Mouse (Mus musculus) ES-Bruce4 (cell line): ENCODE data around the gene Wdr59. TPM values are rescaled to one million over a fixed set of nuclear protein-coding genes. Genes with fewer than 3 reads are reported as not detected.
"Not testable (repeated sequence)": the region's sequence is repeated elsewhere in the genome, so short reads cannot be mapped to it uniquely, and the experiment has no call there.

Source experiments
- H3K27ac ChIP-seq: 2 replicates; pipeline ENCODE4 v1.5.1; 2012; ENCODE audit warnings: low read length, inconsistent platforms; ENCODE audit not compliant: insufficient read depth
- H3K27me3 ChIP-seq: 2 replicates; pipeline ENCODE4 v1.6.1; 2012; ENCODE audit warnings: mild to moderate bottlenecking, low read length, inconsistent platforms; ENCODE audit not compliant: control insufficient read depth, poor library complexity, insufficient read depth, severe bottlenecking
- H3K36me3 ChIP-seq: 2 replicates; pipeline ENCODE4 v1.6.1; 2012; ENCODE audit warnings: inconsistent platforms, mild to moderate bottlenecking, low read length, moderate library complexity; ENCODE audit not compliant: control insufficient read depth, poor library complexity, insufficient read depth, severe bottlenecking
- H3K4me1 ChIP-seq: one replicate; pipeline ENCODE4 v1.8.1; 2011; ENCODE audit warnings: low read length; ENCODE audit not compliant: control insufficient read depth, insufficient read depth
- H3K4me3 ChIP-seq: 2 replicates; pipeline ENCODE4 v1.5.1; 2011; ENCODE audit warnings: low read depth, mild to moderate bottlenecking, low read length
- H3K9ac ChIP-seq: 2 replicates; pipeline ENCODE4 v1.6.1; 2012; ENCODE audit warnings: low read depth, mild to moderate bottlenecking, inconsistent platforms; ENCODE audit not compliant: poor library complexity, severe bottlenecking
- H3K9me3 ChIP-seq: replicated peaks from 2 replicates; pipeline ENCODE4 v1.6.1; 2012; ENCODE audit warnings: mild to moderate bottlenecking, low read length, inconsistent platforms; ENCODE audit not compliant: control insufficient read depth, poor library complexity, insufficient read depth, severe bottlenecking
- CTCF ChIP-seq: IDR thresholded peaks from one replicate; pipeline ENCODE4 v1.8.1; 2011; ENCODE audit warnings: low read depth, low read length
- EP300 ChIP-seq: IDR thresholded peaks from 2 replicates; pipeline ENCODE4 v1.6.1; 2011; ENCODE audit warnings: low read depth, low read length; ENCODE audit not compliant: insufficient read depth
- POLR2A ChIP-seq: IDR thresholded peaks from one replicate; pipeline ENCODE4 v1.8.1; 2011; ENCODE audit warnings: low read length; ENCODE audit not compliant: insufficient read depth
- polyA plus RNA-seq: library from polyadenylated mRNA; stranded (reverse); fragments of >200 nt; gene quantifications from 2 replicates; pipeline ENCODE4 v1.2.4, GENCODE M21; 2011; ENCODE audit warnings: low read depth; ENCODE audit not compliant: missing spikeins, insufficient read depth, insufficient read length

Wdr59 gene
- polyA plus RNA-seq, 1 experiment, result 16.8 TPM

DNA sequence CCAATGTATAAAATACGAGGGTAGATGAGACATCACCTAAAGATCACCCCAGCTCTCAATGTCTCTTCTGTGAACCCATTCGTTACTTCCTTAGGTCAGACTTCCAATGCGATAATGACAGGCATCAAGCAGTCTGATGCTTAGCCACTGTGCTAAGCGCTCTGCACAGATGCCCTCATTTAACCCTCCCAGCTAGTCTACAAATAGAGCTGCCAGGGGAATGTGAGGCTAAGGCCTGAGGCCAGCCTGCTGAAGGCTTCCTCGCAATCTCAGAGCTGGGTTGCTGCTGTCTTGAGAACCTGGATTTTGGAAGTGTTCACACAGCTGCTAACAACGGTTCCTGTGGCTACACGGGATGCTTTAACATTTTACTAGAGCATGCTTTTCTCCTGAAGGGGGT, 9.0 kb downstream of the Wdr59 start:
- Histone ChIP-seq H3K4me1 (no peaks in the 10 kb centered on the region), H3K4me3 (no peak overlapping the region), H3K9me3 (no peaks in the 10 kb centered on the region), H3K9ac (no peak overlapping the region), H3K27ac (no peak overlapping the region), H3K27me3 (no peaks in the 10 kb centered on the region), H3K36me3 (no peaks in the 10 kb centered on the region)
- TF ChIP-seq POLR2A (no peak), CTCF (no peak), EP300 (no peak)

DNA sequence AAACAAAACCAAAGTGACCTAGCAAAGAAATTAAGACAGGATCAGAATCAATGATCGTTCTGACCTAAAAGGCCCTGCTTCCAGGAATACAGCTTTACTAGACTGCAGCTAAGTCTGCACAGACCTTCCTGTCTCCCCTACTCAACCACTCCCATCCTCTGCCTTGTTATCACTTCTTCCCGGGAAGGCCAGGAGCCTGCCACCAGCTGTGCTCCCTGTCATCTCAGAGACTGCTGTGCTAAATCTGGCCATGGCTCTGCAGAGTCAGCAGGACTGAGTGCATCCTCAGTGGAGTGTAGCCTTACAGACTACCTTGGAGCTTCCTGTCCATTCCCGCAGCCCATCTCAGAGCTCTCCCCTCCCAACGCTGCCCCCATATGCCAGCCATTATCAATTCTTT, 11.5 kb downstream of the Wdr59 start:
- Histone ChIP-seq H3K27ac (no peak overlapping the region), H3K9me3 (no peaks in the 10 kb centered on the region; the same call in 1 of the 2 replicates), H3K36me3 (peaks cover 5% of the 10 kb centered on the region; the same call in 1 of the 2 replicates), H3K27me3 (no peaks in the 10 kb centered on the region), H3K4me1 (no peaks in the 10 kb centered on the region), H3K4me3 (no peak overlapping the region), H3K9ac (no peak overlapping the region)
- TF ChIP-seq POLR2A (no peak), CTCF (no peak), EP300 (no peak)

DNA sequence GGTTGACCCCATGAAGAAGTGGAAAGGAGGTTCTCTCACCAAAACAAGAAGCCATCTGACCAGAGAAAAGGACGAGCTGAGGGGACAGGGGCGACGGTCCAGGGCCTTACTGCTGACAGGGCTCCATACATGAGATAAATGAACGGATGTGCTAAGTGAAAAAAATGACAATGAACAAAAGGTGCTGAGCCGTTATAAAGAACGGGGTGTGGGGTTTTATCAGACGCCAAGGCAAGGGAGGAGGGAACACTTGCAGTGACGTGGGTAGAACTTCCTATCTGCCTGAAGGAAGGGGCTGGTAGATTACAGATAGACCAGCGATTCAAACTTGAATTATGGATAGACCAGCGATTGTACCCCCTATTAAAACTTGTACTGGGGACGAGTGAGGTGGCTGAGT, 12.6 kb downstream of the Wdr59 start:
- Histone ChIP-seq H3K27ac (no peak overlapping the region), H3K27me3 (no peaks in the 10 kb centered on the region), H3K9ac (no peak overlapping the region), H3K9me3 (no peaks in the 10 kb centered on the region; the same call in 1 of the 2 replicates), H3K4me3 (no peak overlapping the region), H3K36me3 (peaks cover 5% of the 10 kb centered on the region; the same call in 1 of the 2 replicates), H3K4me1 (no peaks in the 10 kb centered on the region)
- no peak for TF ChIP-seq EP300
- no peak for TF ChIP-seq CTCF
- no peak for TF ChIP-seq POLR2A

DNA sequence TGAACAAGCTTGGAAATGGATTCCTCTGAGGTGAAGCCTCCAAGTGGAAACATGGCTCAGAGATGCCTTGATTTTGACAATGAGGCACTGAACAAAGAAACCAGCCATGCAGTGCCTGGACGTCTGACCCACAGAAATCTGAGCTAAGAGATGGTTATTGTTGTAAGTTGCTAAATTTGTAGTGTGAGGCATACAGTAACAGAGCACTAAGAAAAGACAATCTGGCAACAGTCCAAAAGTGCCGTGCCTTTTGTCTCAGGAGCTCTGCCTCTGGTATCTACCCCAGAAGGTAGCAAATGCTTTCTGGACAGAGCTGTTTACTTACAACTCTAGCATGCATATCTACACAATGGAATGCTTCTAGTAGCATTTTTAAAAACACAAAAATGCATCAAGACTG, 13.3 kb downstream of the Wdr59 start:
- Histone ChIP-seq H3K4me1 (no peaks in the 10 kb centered on the region), H3K27me3 (no peaks in the 10 kb centered on the region), H3K36me3 (peaks cover 8% of the 10 kb centered on the region; the same call in 1 of the 2 replicates), H3K9me3 (no peaks in the 10 kb centered on the region; the same call in 1 of the 2 replicates), H3K27ac (no peak overlapping the region), H3K9ac (no peak overlapping the region), H3K4me3 (no peak overlapping the region)
- TF ChIP-seq EP300, result no peak
- no peak for TF ChIP-seq CTCF
- TF ChIP-seq POLR2A, result no peak

DNA sequence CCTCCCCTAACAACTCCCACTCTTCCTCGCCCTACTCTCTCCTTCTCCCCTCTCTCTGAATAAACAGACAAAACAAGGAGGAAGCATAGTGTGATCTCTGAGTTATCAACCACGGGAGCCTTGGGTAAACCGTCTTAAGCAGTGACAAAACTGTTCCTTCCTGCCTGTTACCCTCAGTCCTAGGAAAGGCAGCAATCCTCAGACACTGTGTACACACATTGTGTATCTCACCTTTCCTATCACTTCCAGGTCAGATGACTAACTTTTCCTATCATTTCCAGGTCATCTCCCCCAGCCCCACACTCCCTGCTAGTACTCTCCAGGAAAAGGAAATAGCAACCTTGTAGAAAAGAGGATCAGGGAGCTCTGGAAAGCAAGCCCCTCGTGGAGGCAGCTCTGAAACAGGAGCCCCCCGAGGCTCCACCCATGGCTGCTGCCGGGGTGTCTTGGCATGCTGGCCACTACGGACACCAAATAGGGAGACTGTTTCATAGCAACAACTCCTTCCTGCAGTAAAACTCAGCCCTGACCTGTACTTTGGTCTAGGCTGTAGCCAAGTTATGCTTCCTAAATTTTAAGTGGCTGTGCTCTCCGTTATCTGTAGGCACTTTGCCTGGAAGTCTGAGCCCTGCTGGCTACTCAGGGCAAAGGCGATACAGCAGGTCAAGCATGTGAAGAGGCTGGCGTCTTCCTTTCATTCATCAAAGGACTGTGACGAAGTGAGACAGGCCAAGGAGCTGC, 20.0 kb downstream of the Wdr59 start:
- TF ChIP-seq POLR2A, result no peak
- H3K27ac ChIP-seq, result no peak overlapping the region
- H3K9ac ChIP-seq, result no peak overlapping the region
- peaks cover 22% of the 10 kb centered on the region for H3K36me3 ChIP-seq
- no peak overlapping the region for H3K4me3 ChIP-seq
- no peaks in the 10 kb centered on the region for H3K4me1 ChIP-seq
- H3K9me3 ChIP-seq, result no peaks in the 10 kb centered on the region; the same call in 1 of the 2 replicates
- no peaks in the 10 kb centered on the region for H3K27me3 ChIP-seq

DNA sequence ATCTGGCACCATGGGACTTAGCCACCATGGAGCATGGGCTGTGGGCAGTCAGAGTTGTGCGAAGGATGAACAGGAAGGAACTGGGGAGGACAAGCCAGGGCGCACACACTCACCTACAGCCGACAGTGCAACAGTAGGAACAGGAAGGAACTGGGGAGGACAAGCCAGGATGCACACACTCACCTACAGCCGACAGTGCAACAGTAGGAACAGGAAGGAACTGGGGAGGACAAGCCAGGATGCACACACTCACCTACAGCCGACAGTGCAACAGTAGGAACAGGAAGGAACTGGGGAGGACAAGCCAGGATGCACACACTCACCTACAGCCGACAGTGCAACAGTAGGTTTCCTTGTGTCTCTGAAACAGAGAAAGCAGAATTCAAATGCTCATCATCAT, 23.6 kb downstream of the Wdr59 start:
- H3K4me3 ChIP-seq, H3K9me3 ChIP-seq, H3K27me3 ChIP-seq, H3K27ac ChIP-seq, H3K4me1 ChIP-seq, H3K9ac ChIP-seq: not testable (repeated sequence)
- H3K36me3 ChIP-seq, result peaks cover 20% of the 10 kb centered on the region
